Mouse (Mus musculus) G1E (cell line): Measurements from ENCODE around the gene C2cd3.

Source experiments
- CTCF ChIP-seq: IDR thresholded peaks from 2 replicates; pipeline ENCODE4 v1.5.1; 2012; ENCODE audit warnings: low read depth, low read length, inconsistent platforms, mixed read lengths
- GATA1 ChIP-seq: IDR thresholded peaks from 2 replicates; pipeline ENCODE4 v1.6.1; 2012; ENCODE audit warnings: borderline replicate concordance, low read length, inconsistent platforms, mixed read lengths

- TF ChIP-seq CTCF (no peak), GATA1 (no peak)
These were observed 15.7 kb upstream of the C2cd3 start for GRCm38 (mm10) chr7:100356324-100356723.
